Mouse (Mus musculus) monocyte, adult 5-6 weeks (primary cell): ENCODE results near the gene Zfp207. TPM values are rescaled to one million over a fixed set of nuclear protein-coding genes. Genes with fewer than 3 reads are reported as not detected.
"Not testable (repeated sequence)": the region's sequence is repeated elsewhere in the genome, so short reads cannot be mapped to it uniquely, and the experiment has no call there.

Experiments used
- ATAC-seq: fragments of 153-309, 156-312 bp; replicated peaks from 2 replicates; pipeline ENCODE4 v1.8.0; 2017; ENCODE audit warnings: mild to moderate bottlenecking; ENCODE audit not compliant: low TSS enrichment, insufficient number of reproducible peaks, severe bottlenecking, poor library complexity, low FRiP score
- total RNA-seq: library from RNA; stranded (forward); fragments of 200-1000, 200-491, 200-594 nt; gene quantifications from 3 replicates; pipeline ENCODE4 v1.2.3, GENCODE M21; 2017

Zfp207 gene
- total RNA-seq, 1 experiment from 2014 or later: 195 TPM

- no peak for ATAC-seq
These were observed 12.9 kb downstream of the Zfp207 start for GRCm38 (mm10) chr11:80395930-80396329.

GRCm38 (mm10) chr11:80396617-80397016 is 13.5 kb downstream of the Zfp207 start:
- no peak for ATAC-seq

GRCm38 (mm10) chr11:80407878-80408277 is 24.8 kb downstream of the Zfp207 start:
- ATAC-seq: not testable (repeated sequence)

GRCm38 (mm10) chr11:80410377-80410776 is 27.3 kb downstream of the Zfp207 start:
- no peak for ATAC-seq

GRCm38 (mm10) chr11:80417085-80417484 is 34.0 kb downstream of the Zfp207 start:
- ATAC-seq: no peak

- ATAC-seq: no peak
These were observed 36.7 kb downstream of the Zfp207 start for GRCm38 (mm10) chr11:80419743-80420142.

- ATAC-seq: no peak
These were observed 37.3 kb downstream of the Zfp207 start for GRCm38 (mm10) chr11:80420202-80420984.

- no peak for ATAC-seq
These were observed 38.5 kb downstream of the Zfp207 start for GRCm38 (mm10) chr11:80421421-80422047.

GRCm38 (mm10) chr11:80424691-80425090 is 41.6 kb downstream of the Zfp207 start:
- ATAC-seq: no peak

GRCm38 (mm10) chr11:80425247-80425778 is 42.2 kb downstream of the Zfp207 start:
- no peak for ATAC-seq

GRCm38 (mm10) chr11:80426029-80426813 is 43.1 kb downstream of the Zfp207 start:
- not testable (repeated sequence) for ATAC-seq

GRCm38 (mm10) chr11:80428381-80429008 is 45.4 kb downstream of the Zfp207 start, which contains the start of gene Psmd11:
Psmd11 (plus strand) TSS chr11:80428615.
- peak; percentile 100 for ATAC-seq

GRCm38 (mm10) chr11:80429009-80429475 is 46.0 kb downstream of the Zfp207 start:
- ATAC-seq: no peak

- no peak for ATAC-seq
These were observed 46.6 kb downstream of the Zfp207 start for GRCm38 (mm10) chr11:80429500-80430166.

- ATAC-seq: no peak
These were observed 47.4 kb downstream of the Zfp207 start for GRCm38 (mm10) chr11:80430366-80430910.

- no peak for ATAC-seq
These were observed 63.8 kb downstream of the Zfp207 start for GRCm38 (mm10) chr11:80446916-80447315.

GRCm38 (mm10) chr11:80449859-80450258 is 66.8 kb downstream of the Zfp207 start:
- no peak for ATAC-seq

- no peak for ATAC-seq
These were observed 69.2 kb downstream of the Zfp207 start for GRCm38 (mm10) chr11:80452242-80452641.
